Mouse (Mus musculus) telencephalon, adult 2 months (tissue): ENCODE measurements around the gene Hba-a2.
A peak's percentile ranks its signal among the peaks of the same experiment; 100 is the strongest.

Experiments
- DNase-seq: peaks from one replicate; pipeline ENCODE4 v3.0.0-alpha.2; 2011; ENCODE audit warnings: low read depth, low spot score

Hba-a2 gene

DNA sequence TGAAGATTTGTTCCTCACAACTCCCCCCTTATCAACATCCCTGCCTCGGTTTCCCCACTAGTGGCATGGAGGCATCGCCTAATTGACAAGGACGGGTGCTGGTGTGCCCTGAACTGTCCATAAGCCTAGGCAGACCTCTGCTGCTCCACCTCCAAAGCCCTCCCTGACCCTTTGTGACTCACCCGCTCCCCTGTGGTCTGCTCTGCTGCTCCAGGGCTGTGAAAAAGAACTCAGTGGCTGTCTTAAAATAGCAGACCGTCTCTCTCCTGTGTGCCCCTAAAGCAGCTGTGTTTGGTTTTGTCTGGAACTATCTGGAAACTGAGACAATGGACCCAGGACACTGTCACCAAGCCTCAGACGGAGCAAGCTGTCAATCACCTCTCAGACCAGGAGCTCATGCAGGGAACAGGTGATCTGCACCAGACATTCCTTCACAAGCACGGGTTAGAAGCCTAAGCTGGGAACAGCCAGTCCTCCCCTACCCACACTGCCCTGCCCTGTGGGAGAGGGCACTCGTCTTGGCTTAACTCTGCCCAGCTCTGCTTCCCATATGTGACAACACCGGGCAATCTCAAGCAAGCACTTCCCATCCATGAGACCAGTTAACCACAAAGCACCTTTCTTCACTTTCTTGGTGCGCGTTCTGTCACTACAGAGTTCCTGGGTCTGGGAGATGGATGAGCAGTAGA is 24.4 kb downstream of the Hba-a2 start:
- no peak for DNase-seq

DNA sequence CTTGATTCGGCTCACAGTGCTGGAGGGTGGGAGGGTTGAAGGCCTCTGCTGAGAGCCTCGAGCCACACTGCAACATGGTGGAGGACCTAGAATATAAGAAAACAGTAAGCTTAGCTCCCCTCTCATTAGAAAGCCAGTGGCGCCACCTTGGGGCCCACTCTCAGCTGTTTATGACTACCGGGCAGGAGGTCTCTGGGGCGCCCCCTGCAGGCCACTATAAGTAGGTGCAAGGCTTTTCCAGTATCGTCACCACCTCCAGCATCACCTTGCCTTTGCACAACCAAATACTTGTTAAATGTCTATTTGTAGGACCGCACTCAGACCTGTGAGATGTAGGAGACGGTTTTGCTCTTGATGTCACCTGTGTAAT is 24.9 kb downstream of the Hba-a2 start:
- DNase-seq: no peak

DNA sequence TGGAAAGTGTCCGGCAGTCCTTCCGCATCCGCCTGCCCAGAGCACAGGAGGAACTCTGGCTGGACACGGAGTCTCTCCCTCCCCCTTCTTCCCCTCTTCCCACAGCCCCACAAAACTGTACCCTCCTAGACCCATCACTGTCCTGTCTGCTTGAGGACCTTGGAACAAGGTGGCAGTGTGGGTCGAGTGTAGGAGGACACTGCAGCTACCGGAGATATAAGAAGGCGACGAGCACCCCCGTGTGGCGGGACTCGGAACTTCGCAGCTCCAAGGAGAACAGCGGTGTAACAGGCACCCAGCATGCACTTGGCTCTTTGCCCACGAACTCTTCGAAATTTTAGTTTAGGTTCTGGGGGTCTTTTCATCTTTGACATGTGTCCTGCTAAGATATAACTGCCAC is 28.3 kb downstream of the Hba-a2 start:
- no peak for DNase-seq

DNA sequence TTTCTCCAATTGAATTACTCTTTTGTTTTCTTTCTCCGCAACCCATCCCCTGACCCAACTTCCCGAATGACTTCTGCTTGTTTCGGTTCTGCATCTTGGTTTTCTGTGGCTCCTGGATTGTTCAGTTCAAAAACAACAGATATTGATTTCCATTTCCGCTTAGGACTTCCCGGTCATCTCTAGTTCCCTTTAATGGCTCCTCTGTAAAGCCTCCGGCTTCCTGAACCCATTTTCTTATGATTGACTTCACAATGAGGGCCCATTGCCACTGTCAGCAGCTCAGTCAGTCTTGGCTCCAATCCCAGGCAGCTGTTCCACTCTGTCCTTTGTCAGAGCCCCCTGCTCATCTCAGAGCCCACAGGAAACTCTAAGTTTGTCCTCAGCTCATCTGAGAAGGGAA is 34.8 kb downstream of the Hba-a2 start:
- DNase-seq: no peak

DNA sequence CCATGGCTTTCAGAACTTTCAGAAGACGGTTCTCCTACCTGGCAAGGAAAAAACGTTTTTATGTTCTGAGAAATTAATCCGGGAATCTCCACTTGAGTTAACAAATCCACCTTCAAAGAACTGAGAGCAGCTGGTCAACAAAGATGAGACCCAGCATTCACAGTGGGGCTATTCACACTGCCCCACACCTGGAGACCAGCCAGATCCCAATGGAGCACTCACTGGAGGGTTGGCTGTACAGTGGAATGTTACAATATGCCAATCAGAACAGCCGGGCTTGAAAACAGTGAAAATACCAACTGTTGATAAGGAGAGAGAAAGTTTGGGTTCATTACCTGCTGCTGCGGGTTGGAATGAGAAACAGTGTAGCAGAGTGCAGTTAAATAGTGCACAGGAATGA is 35.6 kb downstream of the Hba-a2 start:
- no peak for DNase-seq

DNA sequence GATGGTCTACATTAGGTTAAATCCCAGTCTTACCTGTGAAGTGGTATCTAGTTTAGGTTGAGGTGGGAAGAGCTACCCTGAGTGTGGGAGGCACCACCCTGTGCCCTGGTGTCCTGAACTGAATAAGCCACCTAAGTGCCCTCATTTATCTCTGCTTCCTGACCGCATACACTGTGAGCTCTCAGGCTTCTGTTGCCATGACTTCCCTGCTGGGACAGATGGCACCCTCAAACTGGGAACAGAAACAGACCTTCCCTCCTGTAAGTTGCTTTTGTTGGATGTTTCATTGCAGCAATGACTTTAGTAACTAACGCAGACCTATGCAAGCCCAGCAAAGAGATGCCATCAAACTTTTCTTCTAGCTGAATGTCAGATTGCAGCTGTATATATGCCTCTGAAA is 36.9 kb downstream of the Hba-a2 start:
- no peak for DNase-seq

DNA sequence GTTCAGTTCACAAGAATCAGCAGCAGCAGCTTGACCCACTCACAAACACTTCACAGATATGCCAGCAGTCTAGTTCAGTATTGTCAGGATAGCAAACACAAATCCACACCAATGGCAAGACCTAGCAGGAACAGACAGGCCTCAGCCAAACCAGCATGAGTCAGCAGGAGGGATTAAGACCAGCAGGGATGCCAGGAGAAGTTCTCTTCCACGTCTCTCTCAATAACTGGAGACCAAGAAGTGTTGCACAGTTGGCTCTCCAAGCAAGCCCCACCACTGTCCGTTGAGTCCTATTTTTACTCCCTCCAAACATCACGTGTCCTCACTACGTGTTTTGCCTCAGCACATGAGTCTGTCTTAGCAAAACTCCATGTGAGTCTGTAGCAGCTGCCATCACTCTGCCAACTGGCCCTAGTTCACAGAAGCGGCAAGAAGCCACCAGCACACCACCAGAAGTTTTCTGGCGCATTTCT is 40.2 kb downstream of the Hba-a2 start:
- DNase-seq: no peak

DNA sequence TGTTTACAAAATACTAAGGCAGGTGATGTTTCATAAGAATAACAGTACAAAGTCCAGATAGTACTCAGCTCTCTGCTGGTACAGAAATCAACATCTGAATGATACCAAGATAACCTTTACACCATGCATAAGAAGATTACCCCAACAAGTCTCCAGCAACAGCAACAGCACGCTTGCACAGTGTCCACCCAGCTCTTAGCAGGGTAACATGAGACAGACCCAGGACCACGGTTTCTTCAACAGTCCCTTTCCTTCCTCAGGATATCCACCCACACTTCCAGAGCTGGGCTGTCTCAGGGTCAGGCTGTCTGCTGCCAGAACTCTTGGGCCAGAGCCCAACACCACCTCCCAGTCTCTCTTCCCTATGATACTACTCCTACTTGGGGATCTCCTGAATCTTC is 42.8 kb downstream of the Hba-a2 start:
- no peak for DNase-seq

DNA sequence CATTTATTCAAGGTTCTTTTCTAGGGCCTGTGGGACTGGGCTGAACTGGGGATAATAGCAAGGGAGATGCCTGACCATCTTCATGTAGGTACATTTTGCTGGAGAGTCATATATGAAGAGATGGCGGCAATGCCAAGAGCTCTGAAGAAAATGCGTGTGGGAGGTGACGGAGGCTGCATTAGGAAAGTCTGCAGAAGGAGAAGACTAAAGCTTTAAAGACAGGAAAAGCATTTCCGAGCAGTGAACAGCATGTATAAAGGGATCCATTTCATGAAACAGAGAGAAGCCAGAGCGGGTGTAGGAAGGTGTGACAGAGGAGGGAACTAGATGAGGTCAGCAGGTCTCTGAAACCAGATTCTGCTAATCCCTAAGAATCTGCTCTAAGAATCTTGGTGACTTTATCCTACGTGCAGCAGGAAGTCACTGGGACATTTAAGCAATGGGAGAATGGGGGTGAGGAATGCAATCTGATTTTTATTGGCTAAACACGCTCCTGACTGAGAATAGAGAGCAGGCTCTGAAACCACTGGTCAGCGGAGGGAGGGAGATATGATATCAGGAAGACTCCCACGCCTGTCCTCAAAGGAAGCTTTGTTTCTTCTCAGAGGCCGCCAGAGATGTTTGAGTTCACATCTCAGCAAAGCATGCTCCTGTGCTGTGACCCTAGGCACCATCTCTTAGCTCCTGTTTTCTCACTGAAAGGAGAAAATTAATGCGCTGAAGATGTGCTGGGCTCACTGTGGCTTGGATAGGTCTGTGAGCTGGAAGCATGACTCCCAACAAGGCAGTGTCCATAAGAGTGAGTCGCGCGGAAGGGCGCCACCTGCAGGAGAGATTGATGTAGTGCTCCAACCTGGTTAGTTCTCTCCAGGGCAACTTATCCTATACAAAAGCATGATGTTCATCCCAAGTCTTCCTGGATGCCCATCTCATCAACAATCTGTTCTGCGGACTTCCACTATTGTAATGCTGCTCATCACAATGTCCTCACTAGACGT is 44.5 kb downstream of the Hba-a2 start:
- peak; percentile 76 for DNase-seq

DNA sequence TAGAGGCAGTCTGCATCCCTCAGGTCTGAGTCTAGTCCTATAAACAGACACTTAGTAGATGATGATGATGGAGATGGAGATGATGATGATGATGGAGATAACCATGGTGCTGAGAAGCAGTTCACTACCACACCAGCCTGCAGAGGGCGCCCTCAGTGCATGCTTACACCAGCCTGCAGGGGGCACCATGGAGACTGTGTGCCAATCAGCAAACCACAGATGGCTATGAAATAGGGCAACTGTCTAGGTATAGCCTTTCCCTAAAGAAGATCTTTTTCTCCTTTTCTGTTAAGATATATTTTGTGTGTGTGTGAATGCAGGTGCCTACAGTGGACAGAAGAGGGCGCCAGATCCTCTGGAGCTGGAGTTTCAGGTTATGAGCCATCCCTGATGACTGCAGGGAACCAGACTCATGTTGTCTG is 46.5 kb downstream of the Hba-a2 start:
- DNase-seq: no peak

DNA sequence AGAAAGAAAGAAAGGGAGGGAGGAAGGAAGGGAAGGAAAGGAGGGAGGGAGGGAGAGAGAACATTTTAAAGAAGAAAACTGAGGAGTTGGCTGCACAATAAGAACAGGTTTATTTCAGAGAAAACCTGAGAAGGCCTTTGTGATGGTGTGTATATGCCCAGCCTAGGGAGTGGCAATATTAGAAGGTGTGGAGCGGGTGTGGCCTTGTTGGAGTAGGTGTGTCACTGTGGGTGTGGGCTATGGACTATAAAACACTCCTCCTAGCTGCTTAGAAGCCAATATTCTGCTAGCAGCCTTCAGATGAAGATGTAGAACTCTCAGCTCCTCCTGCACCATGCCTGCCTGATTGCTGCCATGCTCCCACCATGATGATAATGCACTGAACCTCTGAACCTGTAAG is 47.1 kb downstream of the Hba-a2 start:
- DNase-seq: no peak

DNA sequence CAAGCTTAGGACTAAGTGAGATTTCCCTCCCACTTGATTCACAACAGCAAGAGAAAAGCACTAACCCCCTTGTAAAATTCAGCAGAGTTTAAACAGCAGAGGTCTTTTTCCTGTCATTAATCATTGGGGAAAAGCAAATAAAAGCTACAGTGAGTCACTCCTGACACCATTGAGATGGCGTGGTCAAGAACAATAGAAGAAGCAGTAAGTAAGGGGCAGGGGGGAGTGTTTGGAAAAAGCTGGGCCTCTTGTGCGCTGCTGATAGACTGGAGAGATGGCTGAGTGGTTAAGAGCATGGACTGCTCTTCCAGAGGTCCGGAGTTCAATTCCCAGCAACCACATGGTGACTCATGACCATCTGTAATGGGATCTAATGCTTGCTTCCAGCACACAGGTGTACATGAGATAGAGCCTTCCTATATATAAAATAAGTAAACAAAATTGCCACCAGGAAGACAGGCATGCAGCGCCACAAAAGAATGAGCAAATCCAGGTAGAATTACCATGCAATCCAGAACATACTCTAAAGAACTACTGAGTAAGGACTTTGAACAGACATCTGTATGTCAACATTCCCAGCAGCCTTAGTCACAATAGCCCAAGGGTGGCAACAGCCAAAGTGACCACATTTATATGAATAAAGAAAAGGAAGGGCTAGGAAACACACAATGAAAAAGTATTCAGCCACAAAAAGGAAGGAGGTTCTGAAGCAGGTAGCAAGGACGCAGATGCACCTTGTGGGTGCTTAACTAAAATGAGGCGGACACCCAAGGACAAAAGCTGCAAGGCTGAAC is 49.4 kb downstream of the Hba-a2 start:
- no peak for DNase-seq
